Mouse (Mus musculus) embryonic fibroblast, embryonic 13.5 days (primary cell): Measurements from ENCODE around the gene Uncx. TPM values are rescaled to one million over a fixed set of nuclear protein-coding genes. Genes with fewer than 3 reads are reported as not detected.

Experiments
- H3K27ac ChIP-seq: 2 replicates; pipeline ENCODE4 v1.5.1; 2012; ENCODE audit warnings: low read length, control low read depth, inconsistent platforms; ENCODE audit not compliant: insufficient read depth
- H3K4me1 ChIP-seq: 2 replicates; pipeline ENCODE4 v1.6.1; 2011; ENCODE audit warnings: low read length; ENCODE audit not compliant: control insufficient read depth, insufficient read depth
- H3K4me3 ChIP-seq: 2 replicates; pipeline ENCODE4 v1.5.1; 2011; ENCODE audit warnings: mild to moderate bottlenecking, control low read depth, low read length; ENCODE audit not compliant: insufficient read depth
- CTCF ChIP-seq: IDR thresholded peaks from 2 replicates; pipeline ENCODE4 v1.5.1; 2011; ENCODE audit warnings: mild to moderate bottlenecking, control low read depth, low read length, moderate library complexity, borderline replicate concordance; ENCODE audit not compliant: insufficient read depth
- POLR2A ChIP-seq: IDR thresholded peaks from 2 replicates; pipeline ENCODE4 v1.6.1; 2011; ENCODE audit warnings: low read depth, mild to moderate bottlenecking, control low read depth, low read length, moderate library complexity
- polyA plus RNA-seq: library from polyadenylated mRNA; stranded (reverse); fragments of >200 nt; gene quantifications from 2 replicates; pipeline ENCODE4 v1.2.4, GENCODE M21; 2011; ENCODE audit warnings: low read depth; ENCODE audit not compliant: missing spikeins, insufficient read length

The Uncx gene
- polyA plus RNA-seq, 1 experiment: not detected

DNA sequence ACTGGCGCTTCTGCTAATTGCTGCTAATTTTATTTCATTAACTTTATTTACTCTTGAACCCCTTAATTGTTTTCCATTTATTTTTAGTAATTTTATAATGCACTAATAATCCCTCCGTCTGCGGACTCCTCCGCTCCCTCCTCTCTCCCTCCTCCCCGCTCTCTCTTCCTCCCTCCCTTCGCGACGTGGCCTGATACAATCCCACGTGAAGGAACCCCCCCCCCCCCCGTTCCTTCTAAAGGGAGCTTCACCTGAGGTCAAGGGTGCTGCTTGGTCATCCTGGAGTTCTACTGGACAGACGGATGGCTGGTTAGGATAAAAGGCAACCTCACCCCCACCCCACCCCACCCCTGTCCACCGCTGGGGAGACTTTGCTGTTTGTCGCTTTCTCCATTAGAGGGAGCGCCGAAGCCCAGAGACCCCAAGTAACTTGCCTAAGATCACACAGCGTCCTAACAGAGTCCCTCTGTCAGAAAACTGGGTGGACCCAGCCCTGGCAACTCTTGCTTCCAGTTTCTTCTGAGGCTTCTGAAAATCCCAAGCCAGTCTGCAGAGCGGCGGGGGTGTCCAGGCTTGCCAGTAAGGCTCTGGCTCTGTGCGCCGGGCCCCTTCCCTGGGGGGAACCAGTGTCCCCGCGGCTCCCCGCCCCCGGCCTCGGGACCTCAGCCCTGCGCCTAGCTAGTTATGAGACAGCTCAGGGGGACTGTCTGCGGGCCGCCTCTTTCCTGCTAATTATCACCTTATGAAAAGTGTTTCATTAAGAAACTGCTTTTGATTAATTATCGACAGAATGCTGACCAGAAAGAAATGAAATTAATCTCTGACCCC is 10.4 kb downstream of the Uncx start:
- Histone ChIP-seq H3K4me3 (no peak overlapping the region), H3K4me1 (no peaks in the 10 kb centered on the region), H3K27ac (no peak overlapping the region)
- no peak for TF ChIP-seq CTCF
- TF ChIP-seq POLR2A: no peak

DNA sequence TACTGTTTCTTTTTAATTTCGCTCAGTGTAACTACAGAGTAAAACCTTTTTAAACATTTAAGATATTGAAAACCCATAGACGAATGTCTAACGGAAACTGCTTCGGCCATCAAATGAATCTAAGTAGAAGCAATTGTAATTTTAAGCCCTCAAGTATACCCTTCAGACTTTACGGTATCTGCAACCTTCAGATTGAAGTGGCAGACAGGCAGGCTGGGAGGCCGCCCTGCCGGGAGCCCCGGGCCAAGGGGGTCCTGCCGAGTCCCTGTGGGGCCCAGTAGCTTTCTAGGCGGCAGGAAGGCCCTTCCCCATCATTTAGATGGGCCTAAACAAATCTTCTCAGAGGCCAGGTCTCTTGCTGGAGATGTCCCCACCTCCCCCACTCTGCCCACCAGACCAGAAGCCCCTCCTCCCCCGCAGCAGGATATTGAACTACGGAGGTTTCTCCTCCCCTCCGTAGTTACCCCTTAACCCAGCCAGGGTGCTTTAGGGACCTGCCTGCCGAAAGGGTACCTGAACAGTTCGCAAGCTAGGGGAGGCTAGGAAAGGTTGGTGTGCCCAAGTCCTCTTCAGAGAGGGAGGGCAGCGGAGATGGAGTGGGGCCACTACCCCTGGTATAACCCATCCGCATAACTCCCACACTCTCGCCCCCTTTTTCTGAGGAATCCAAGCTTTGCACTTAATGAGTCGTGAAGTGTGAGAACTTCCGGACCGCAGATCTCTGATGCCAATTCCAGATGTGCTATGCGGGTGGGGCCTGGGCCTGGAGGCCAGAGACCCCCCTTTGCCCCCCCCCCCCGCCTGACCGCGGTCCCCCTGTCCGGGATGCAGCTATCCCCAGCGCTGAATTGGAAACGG is 11.4 kb downstream of the Uncx start:
- H3K27ac ChIP-seq: no peak overlapping the region
- H3K4me1 ChIP-seq: no peaks in the 10 kb centered on the region
- no peak overlapping the region for H3K4me3 ChIP-seq
- no peak for TF ChIP-seq POLR2A
- no peak for TF ChIP-seq CTCF

DNA sequence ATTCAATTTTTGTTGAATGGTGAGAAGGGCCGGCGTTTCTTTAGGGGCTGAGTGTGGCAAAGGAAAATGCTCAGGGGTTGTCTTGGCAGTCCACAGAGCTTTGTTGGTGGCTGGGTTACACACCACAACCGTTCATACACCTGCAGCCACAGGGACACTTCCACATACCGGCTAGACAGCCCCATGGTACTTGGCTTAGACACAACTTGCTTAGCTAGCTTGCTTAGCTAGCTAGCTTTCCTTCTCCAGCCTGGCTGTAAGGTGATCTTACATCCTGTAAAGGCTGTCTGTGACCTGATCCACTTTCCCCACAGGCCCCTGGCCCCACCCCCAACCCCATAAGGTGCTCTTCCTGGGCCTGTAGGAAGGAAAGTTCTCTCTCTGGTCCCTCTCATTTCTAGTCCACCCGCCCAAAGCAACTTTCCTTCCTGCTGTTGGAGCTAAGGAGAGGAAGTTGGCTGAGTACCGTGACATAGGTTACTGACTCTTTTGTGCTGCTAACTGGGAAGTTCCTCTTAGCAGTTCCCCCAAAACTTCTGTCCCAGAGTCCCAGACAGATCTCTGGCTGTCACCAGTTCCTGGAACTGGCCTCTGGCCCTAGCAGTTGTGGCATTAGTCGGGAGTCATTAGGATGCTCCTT is 12.3 kb downstream of the Uncx start:
- H3K27ac ChIP-seq: no peak overlapping the region
- no peaks in the 10 kb centered on the region for H3K4me1 ChIP-seq
- H3K4me3 ChIP-seq: no peak overlapping the region
- TF ChIP-seq CTCF (no peak), POLR2A (no peak)

DNA sequence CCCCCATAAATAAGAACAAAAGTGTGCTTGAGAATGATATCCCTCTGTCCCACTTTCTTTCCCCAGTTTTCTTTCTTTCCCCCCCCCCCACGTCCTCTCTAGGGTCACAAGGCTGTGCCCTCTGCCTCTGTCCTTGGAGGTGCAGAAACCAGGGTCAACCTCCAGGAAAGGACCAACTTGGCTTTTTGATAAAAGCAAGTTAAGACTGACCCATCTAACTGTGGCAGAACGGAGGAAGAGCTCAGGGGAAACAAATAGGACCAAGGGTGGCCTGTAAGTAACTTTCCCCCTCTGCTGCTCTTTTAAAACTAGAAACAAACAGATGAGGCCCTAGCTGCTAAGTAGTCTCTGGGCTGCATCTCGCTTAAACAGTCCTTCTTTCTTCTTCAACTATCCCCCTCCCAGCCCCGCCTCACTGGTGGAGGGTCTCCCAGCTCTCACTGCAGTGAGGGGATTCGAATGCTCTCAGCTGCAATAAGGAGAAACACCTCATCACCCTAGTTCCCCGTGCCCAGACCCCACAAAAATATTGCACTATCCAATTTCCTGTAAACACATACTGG is 12.9 kb downstream of the Uncx start:
- Histone ChIP-seq H3K27ac (no peak overlapping the region), H3K4me1 (no peaks in the 10 kb centered on the region), H3K4me3 (no peak overlapping the region)
- TF ChIP-seq POLR2A (no peak), CTCF (no peak)

DNA sequence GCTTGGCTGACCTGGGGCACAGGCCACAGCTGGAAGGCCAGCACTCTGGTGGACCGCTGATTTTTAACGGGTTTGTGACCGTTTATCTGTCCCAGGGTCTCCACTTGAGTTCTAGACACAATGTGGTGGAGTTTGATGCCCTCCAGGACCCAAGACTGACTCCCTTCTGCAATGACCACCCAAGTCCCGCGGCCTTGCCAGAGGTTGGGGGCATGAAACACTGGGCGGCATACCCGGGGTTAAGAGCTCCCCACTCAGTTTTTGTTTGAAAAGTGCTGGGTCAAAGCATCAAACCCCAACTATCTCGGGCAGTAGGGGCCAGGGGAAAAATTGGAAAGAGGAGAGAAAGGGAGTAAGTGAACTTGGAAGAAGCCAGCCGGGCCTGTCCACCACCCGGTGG is 13.8 kb downstream of the Uncx start:
- no peak overlapping the region for H3K4me3 ChIP-seq
- no peak for TF ChIP-seq CTCF
- TF ChIP-seq POLR2A: no peak
- H3K27ac ChIP-seq: no peak overlapping the region
- no peaks in the 10 kb centered on the region for H3K4me1 ChIP-seq

DNA sequence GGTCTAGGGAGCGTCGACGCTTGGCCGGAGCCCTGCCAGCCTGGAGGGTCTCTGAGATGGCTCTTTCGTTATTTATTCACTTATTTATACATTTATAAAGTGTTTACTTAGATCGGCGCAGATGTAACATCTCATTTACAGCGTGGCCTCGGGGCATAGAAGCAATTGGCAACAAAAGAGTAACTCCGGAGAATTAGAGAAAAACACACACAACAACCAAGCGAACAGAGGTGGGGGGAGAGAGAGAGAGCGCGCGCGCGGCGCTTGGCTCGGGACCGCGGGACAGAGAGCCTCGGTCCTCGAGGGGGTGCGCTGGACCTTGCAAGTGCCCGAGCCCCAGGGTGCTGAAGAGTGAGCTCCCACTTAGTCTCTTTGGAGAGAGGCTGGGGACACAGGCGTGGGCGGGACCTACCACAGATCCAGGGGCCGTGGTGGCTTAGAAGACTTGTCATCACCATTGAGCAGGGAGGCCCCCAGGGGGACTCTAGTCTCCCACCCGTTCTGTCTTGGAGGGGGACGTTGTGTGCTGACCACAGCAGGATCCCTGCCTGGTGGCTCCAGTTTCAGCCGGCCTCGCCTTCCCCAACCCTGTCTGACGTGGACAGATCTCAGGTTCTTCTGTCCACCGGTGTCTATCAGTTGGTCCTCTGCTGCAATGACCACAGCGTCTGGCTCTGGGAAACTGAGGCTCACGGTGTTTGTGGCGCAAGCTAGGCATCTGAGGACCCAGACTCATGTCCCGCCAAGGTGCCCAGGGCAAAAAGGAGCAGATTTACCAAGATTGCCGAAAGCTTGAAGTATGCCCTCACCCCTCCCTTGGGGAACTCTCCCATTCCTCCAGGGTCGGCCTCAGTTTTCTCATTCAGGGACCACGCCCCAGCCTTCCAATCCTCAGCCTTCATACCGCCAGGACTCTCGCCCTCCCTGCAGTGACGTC is 14.5 kb downstream of the Uncx start:
- no peak for TF ChIP-seq CTCF
- no peak for TF ChIP-seq POLR2A
- no peaks in the 10 kb centered on the region for H3K4me1 ChIP-seq
- no peak overlapping the region for H3K27ac ChIP-seq
- no peak overlapping the region for H3K4me3 ChIP-seq

DNA sequence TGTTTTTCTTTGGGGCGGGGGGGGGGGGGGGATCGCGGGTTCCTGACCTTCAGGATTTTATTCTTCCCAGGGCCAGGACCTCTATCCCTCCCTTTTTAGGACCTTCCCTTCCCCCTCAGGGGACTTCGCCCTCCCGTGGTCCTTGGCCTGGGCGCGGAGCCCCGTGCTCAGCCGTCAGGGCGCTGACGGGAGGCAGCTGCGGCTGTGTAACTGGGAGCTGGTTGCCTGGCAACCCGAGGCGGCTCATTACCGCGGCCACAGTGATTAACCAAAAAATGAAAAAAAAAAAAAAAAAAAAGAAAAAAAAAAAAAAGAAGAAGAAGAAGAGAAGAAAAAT is 15.1 kb downstream of the Uncx start:
- Histone ChIP-seq H3K4me3 (no peak overlapping the region), H3K27ac (no peak overlapping the region), H3K4me1 (no peaks in the 10 kb centered on the region)
- TF ChIP-seq CTCF: no peak
- no peak for TF ChIP-seq POLR2A

DNA sequence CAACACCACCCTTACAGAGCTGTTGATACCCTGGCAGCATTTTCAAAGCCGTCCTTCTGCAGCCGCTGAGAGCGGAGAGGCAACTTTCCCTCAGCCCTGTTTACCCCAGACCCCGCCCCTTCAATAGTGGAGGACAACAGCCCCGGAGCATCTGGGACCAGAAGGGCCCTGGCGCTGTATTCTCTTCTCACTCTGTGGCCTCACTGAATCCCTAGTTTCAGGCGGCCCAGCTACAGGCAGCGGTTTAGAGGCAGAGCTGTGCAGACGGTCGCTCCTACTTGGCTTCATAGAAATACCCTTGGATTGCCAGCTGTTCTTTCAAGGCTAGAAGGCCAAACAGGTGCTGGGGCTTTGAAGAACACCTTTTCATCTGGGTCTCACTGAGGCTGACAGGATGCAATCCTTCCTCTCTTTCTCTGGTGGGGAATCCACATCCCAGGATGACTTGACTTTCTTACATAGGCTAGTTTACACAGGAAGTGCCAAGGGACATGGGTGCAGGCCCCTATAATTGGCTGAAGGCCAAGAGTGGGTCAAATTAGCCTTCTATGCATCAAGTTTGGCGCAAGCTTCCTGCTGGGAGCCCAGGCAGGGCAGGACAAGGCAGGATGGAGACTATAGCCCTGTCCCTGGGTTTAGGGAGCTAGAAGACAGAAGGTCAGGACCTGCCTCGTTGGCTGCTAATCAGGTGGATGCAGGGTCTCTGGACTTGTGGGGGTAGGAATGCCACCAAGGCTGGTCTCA is 15.8 kb downstream of the Uncx start:
- no peak overlapping the region for H3K27ac ChIP-seq
- TF ChIP-seq CTCF: no peak
- no peak for TF ChIP-seq POLR2A
- no peaks in the 10 kb centered on the region for H3K4me1 ChIP-seq
- H3K4me3 ChIP-seq: no peak overlapping the region
